Mouse (Mus musculus): Measurements from ENCODE around the gene Scn2b.

DNA sequence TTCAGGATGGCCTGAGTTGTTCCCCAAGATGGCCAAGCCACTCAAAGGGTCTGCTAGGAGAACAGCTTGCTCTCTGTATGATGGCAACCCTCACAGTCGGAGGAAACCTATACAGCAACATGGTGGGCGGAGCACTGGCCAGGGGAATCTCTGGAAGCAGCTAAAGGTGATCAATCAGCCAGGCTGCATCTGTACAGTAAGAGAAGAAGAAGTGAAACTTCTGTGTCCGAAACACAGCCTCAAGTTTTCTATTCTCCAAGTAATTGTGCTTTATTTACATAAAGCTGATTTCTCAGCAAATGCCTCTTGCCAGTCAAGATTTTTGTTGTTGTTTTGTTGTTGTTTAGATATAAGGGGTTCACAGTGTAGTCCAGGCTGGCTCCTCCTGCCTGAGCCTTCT lies 39.7 kb upstream of the Scn2b start:
- TF ChIP-seq GATA1 (IDR thresholded peaks at IDR 0.05; ENCODE audit: borderline replicate concordance, low read length): no peak
- TF ChIP-seq CTCF (IDR thresholded peaks at IDR 0.05; ENCODE audit: low read depth, low read length): no peak

All from G1E (cell line).